Mouse (Mus musculus): ENCODE results near the gene Pbx1.
A peak's percentile ranks its signal among the peaks of the same experiment; 100 is the strongest.

Gene Pbx1

DNA sequence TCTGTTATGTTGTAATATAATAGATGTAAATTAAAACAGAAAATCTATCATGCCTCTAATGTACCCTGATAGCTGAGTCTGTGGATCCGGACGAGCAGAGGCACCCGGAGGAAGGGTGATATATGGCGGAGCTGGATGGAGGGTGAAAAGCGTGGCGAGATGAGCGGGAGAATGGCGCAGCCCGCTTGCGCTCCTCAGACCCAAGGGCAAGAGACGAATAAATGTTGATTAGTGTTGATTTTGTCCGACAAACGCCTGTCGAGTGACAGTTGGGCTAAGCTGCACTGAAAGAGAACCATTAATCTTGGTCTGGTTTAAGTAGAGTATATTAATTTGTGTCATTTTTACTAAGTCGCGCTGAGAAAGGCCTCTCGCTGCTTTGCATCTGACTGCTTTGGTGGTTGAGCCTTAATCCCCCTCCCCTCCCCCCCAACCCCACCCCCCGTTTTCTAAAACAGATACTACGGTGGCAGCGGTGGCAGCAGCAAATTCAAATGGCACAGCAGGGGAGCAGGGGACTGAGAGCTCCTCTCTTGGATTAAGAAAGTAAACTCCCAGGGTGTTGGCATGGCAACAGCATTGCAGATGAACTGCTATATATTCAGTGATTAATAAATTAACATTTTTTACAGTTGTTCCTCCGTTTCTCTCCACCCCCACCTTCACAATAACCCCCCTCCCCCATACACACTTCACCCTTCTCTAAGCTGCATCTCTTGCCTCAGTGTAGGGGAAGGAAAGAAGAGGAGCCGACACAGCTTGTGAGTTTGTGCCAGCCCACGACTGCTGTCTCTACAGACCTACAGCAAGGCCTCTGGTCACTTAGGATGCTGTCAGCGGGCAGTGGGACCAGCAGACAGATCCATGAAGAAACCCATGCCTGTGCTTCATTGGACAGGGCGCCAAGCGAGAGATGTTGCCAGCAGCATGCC is 74.1 kb downstream of the Pbx1 start:
- H3K36me3 ChIP-seq (ENCODE audit: insufficient read depth, low read length) = no peaks in the 10 kb centered on the region
- H3K27me3 ChIP-seq (ENCODE audit: insufficient read depth, low read length) = peaks cover 8% of the 10 kb centered on the region
- no peak for TF ChIP-seq NANOG (IDR thresholded peaks at IDR 0.05; ENCODE audit: borderline replicate concordance, low read length)
- no peak for TF ChIP-seq POU5F1 (IDR thresholded peaks at IDR 0.05; ENCODE audit: borderline replicate concordance, low read length)
- TF ChIP-seq CTCF (conservative IDR thresholded peaks at IDR 0.05; ENCODE audit: low read length) = no peak
- no peaks in the 10 kb centered on the region for H3K9me3 ChIP-seq (ENCODE audit: low read length)
- H3K4me1 ChIP-seq (replicated peaks; ENCODE audit: low read depth, low read length) = peaks cover 41% of the 10 kb centered on the region
- peak overlapping the region; percentile 35; the same call in 1 of the 2 replicates for H3K4me3 ChIP-seq (replicated peaks; ENCODE audit: low read length)

GRCm38 (mm10) chr1:168356970-168357441 is 75.1 kb downstream of the Pbx1 start:
- Histone ChIP-seq H3K27me3 (ENCODE audit: insufficient read depth, low read length) (peaks cover 8% of the 10 kb centered on the region), H3K9me3 (ENCODE audit: low read length) (no peaks in the 10 kb centered on the region), H3K36me3 (ENCODE audit: insufficient read depth, low read length) (no peaks in the 10 kb centered on the region), H3K4me1 (replicated peaks; ENCODE audit: low read depth, low read length) (peaks cover 41% of the 10 kb centered on the region), H3K4me3 (replicated peaks; ENCODE audit: low read length) (peak overlapping the region; percentile 35)
- no peak for TF ChIP-seq NANOG (IDR thresholded peaks at IDR 0.05; ENCODE audit: borderline replicate concordance, low read length)
- TF ChIP-seq POU5F1 (IDR thresholded peaks at IDR 0.05; ENCODE audit: borderline replicate concordance, low read length) = no peak
- TF ChIP-seq CTCF (conservative IDR thresholded peaks at IDR 0.05; ENCODE audit: low read length) = no peak

DNA sequence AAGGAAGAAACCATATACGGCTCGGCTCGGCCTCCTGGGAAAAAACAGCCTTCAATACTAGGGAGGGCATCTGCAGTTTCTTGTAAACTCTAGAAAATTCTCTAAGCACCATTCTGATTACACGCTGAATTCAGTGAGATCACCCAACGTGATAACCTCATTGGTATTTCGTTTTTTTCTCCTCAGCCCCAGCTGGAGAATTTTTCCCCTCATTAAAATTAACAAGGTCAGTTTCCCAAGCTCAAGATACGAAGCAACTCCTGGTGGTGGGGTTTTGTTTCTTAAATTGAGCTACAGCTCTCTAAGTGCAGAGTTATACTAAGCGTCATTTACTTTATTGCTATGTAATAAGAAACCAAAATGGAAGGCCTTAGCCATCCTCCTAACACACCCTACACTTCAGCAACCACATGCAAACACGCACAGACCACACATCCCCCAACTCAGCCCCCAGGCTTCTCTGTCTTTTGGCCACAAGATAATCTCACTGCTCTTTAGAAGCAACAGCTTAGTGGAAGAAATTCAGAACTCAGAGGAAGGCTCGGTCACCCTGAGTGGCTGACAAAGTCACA is 76.0 kb downstream of the Pbx1 start:
- H3K9me3 ChIP-seq (ENCODE audit: low read length) = no peaks in the 10 kb centered on the region
- peaks cover 41% of the 10 kb centered on the region for H3K4me1 ChIP-seq (replicated peaks; ENCODE audit: low read depth, low read length)
- H3K27me3 ChIP-seq (ENCODE audit: insufficient read depth, low read length) = peaks cover 8% of the 10 kb centered on the region
- TF ChIP-seq CTCF (conservative IDR thresholded peaks at IDR 0.05; ENCODE audit: low read length) = no peak
- no peak for TF ChIP-seq NANOG (IDR thresholded peaks at IDR 0.05; ENCODE audit: borderline replicate concordance, low read length)
- no peak for TF ChIP-seq POU5F1 (IDR thresholded peaks at IDR 0.05; ENCODE audit: borderline replicate concordance, low read length)
- H3K4me3 ChIP-seq (replicated peaks; ENCODE audit: low read length) = no peak overlapping the region
- H3K36me3 ChIP-seq (ENCODE audit: insufficient read depth, low read length) = no peaks in the 10 kb centered on the region

GRCm38 (mm10) chr1:168354934-168355333 is 77.1 kb downstream of the Pbx1 start:
- no peak for TF ChIP-seq POU5F1 (IDR thresholded peaks at IDR 0.05; ENCODE audit: borderline replicate concordance, low read length)
- no peak for TF ChIP-seq CTCF (conservative IDR thresholded peaks at IDR 0.05; ENCODE audit: low read length)
- no peak for TF ChIP-seq NANOG (IDR thresholded peaks at IDR 0.05; ENCODE audit: borderline replicate concordance, low read length)
- H3K4me3 ChIP-seq (replicated peaks; ENCODE audit: low read length) = no peak overlapping the region
- H3K36me3 ChIP-seq (ENCODE audit: insufficient read depth, low read length) = no peaks in the 10 kb centered on the region
- no peaks in the 10 kb centered on the region for H3K9me3 ChIP-seq (ENCODE audit: low read length)
- H3K4me1 ChIP-seq (replicated peaks; ENCODE audit: low read depth, low read length) = peaks cover 41% of the 10 kb centered on the region
- 0 out of 2 replicates have a peak, but pooled peaks cover 4% of the 10 kb centered on the region for H3K27me3 ChIP-seq (ENCODE audit: insufficient read depth, low read length)

GRCm38 (mm10) chr1:168348036-168348784 is 83.9 kb downstream of the Pbx1 start:
- TF ChIP-seq CTCF (conservative IDR thresholded peaks at IDR 0.05; ENCODE audit: low read length) (no peak), POU5F1 (IDR thresholded peaks at IDR 0.05; ENCODE audit: borderline replicate concordance, low read length) (no peak), NANOG (IDR thresholded peaks at IDR 0.05; ENCODE audit: borderline replicate concordance, low read length) (no peak)
- Histone ChIP-seq H3K36me3 (ENCODE audit: insufficient read depth, low read length) (no peaks in the 10 kb centered on the region), H3K4me1 (replicated peaks; ENCODE audit: low read depth, low read length) (no peaks in the 10 kb centered on the region), H3K9me3 (ENCODE audit: low read length) (no peaks in the 10 kb centered on the region), H3K4me3 (replicated peaks; ENCODE audit: low read length) (no peak overlapping the region), H3K27me3 (ENCODE audit: insufficient read depth, low read length) (no peaks in the 10 kb centered on the region)

- peaks cover 9% of the 10 kb centered on the region for H3K4me1 ChIP-seq (replicated peaks; ENCODE audit: low read depth, low read length)
- no peaks in the 10 kb centered on the region for H3K27me3 ChIP-seq (ENCODE audit: insufficient read depth, low read length)
- TF ChIP-seq NANOG (IDR thresholded peaks at IDR 0.05; ENCODE audit: borderline replicate concordance, low read length) (no peak), CTCF (conservative IDR thresholded peaks at IDR 0.05; ENCODE audit: low read length) (no peak), POU5F1 (IDR thresholded peaks at IDR 0.05; ENCODE audit: borderline replicate concordance, low read length) (no peak)
- no peaks in the 10 kb centered on the region for H3K9me3 ChIP-seq (ENCODE audit: low read length)
- H3K4me3 ChIP-seq (replicated peaks; ENCODE audit: low read length) = no peak overlapping the region
- H3K36me3 ChIP-seq (ENCODE audit: insufficient read depth, low read length) = no peaks in the 10 kb centered on the region
Observed at GRCm38 (mm10) chr1:168344918-168345317, 87.2 kb downstream of the Pbx1 start.

DNA sequence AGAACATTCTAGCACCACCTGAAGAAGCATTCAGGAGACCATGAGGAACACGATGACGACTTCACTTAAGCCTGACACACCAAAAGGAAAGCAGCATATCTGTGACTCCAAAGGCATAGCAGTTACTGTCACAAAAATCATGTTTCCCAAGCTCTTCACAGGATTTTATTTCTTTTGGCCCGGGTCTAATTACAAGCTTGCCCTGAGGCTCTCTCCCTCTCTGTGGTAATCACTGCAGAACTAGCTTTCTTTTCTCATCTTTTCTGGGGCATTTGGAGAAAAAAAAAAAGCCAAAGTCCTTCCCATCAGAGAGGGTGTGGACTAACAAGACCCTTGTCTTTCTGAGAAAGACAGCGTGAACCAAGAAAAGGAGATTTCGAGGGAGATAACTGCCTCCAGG is 87.8 kb downstream of the Pbx1 start:
- Histone ChIP-seq H3K4me3 (replicated peaks; ENCODE audit: low read length) (no peak overlapping the region), H3K36me3 (ENCODE audit: insufficient read depth, low read length) (no peaks in the 10 kb centered on the region), H3K9me3 (ENCODE audit: low read length) (no peaks in the 10 kb centered on the region), H3K27me3 (ENCODE audit: insufficient read depth, low read length) (no peaks in the 10 kb centered on the region), H3K4me1 (replicated peaks; ENCODE audit: low read depth, low read length) (peaks cover 9% of the 10 kb centered on the region)
- no peak for TF ChIP-seq NANOG (IDR thresholded peaks at IDR 0.05; ENCODE audit: borderline replicate concordance, low read length)
- no peak for TF ChIP-seq CTCF (conservative IDR thresholded peaks at IDR 0.05; ENCODE audit: low read length)
- TF ChIP-seq POU5F1 (IDR thresholded peaks at IDR 0.05; ENCODE audit: borderline replicate concordance, low read length) = no peak

- Histone ChIP-seq H3K27me3 (ENCODE audit: insufficient read depth, low read length) (no peaks in the 10 kb centered on the region), H3K4me3 (replicated peaks; ENCODE audit: low read length) (no peak overlapping the region), H3K36me3 (ENCODE audit: insufficient read depth, low read length) (no peaks in the 10 kb centered on the region), H3K9me3 (ENCODE audit: low read length) (no peaks in the 10 kb centered on the region), H3K4me1 (replicated peaks; ENCODE audit: low read depth, low read length) (peaks cover 9% of the 10 kb centered on the region)
- TF ChIP-seq POU5F1 (IDR thresholded peaks at IDR 0.05; ENCODE audit: borderline replicate concordance, low read length) = no peak
- TF ChIP-seq NANOG (IDR thresholded peaks at IDR 0.05; ENCODE audit: borderline replicate concordance, low read length) = no peak
- TF ChIP-seq CTCF (conservative IDR thresholded peaks at IDR 0.05; ENCODE audit: low read length) = no peak
Observed at GRCm38 (mm10) chr1:168342269-168342668, 89.8 kb downstream of the Pbx1 start.
